In genomic region chr14:72603194-72603521, GRCm38 (mm10) we compare ENCODE assay signal across 8 mouse cellular contexts.
DNase-seq lines count a peak whose midpoint lies in the region; ATAC-seq and TF ChIP-seq lines count a peak whose summit lies in the region.

No protein-coding gene starts in this region.

- DNase-seq in lung, postnatal 10 days: no peak
- DNase-seq in limb, embryonic 11.5 days (ENCODE audit: low spot score): no peak
- DNase-seq in adrenal gland, adult 2 months: no peak
- no peak for DNase-seq in left cerebral cortex, postnatal 14 days (ENCODE audit: low spot score in 2 of 2)
- no peak for DNase-seq in left cerebral cortex, postnatal 25 days (ENCODE audit: low spot score in 2 of 2)

- peak overlapping the region; percentile 83 for H3K27ac ChIP-seq in lung, embryonic 15.5 days
- H3K27ac ChIP-seq in limb, embryonic 11.5 days (replicated peaks; ENCODE audit: low read depth, low read length): peak overlapping the region; percentile 49; the same call in 1 of the 2 replicates
- 0 out of 2 replicates have a peak overlapping the region, but pooled peaks have one; percentile 67 for H3K27ac ChIP-seq in olfactory bulb, adult 2 months (ENCODE audit: insufficient read depth, low read depth, low read length)

- ATAC-seq in lung, embryonic 15.5 days (ENCODE audit: borderline replicate concordance, extremely low read depth, low FRiP score, low TSS enrichment): peak; percentile 46; the same call in 1 of the 2 replicates
- peak; percentile 62 for ATAC-seq in erythroblast, adult 5-6 weeks (replicated peaks; ENCODE audit: low FRiP score, poor library complexity, severe bottlenecking)
- ATAC-seq in limb, embryonic 11.5 days (ENCODE audit: insufficient number of reproducible peaks, low FRiP score, low TSS enrichment, low read depth): peak; percentile 5; the same call in 1 of the 2 replicates

- H3K9ac ChIP-seq in lung, embryonic 15.5 days: peak overlapping the region; percentile 57
- peak overlapping the region; percentile 62 for H3K9ac ChIP-seq in limb, embryonic 11.5 days (ENCODE audit: low read length)

- TF ChIP-seq CTCF in olfactory bulb, adult 2 months (IDR thresholded peaks at IDR 0.05; ENCODE audit: insufficient read depth, low read depth, low read length): no peak

- under 1% methylated on average over 8 of the region's 8 CpGs for WGBS in lung, embryonic 15.5 days
- WGBS in limb, embryonic 11.5 days: 2% methylated on average over 8 of the region's 8 CpGs
- 0% methylated on average over 8 of the region's 8 CpGs for WGBS in olfactory bulb, adult 2 months

- no peak for TF ChIP-seq POLR2A in olfactory bulb, adult 2 months (IDR thresholded peaks at IDR 0.05; ENCODE audit: insufficient read depth, low read depth, low read length)

- no peaks in the 10 kb centered on the region for H3K9me3 ChIP-seq in lung, embryonic 15.5 days
- H3K9me3 ChIP-seq in limb, embryonic 11.5 days (ENCODE audit: control insufficient read depth, low read length): no peaks in the 10 kb centered on the region

- intact Hi-C loops in left cerebral cortex, postnatal 14 days (cut with DNase I): no loop called here
- intact Hi-C loops in left cerebral cortex, postnatal 25 days (cut with DNase I): loop anchor here (2.0 kb wide), 1 partner anchor 106 kb away; no protein-coding TSS in a partner anchor

- no peaks in the 10 kb centered on the region; the same call in 1 of the 2 replicates for H3K36me3 ChIP-seq in lung, embryonic 15.5 days
- no peaks in the 10 kb centered on the region for H3K36me3 ChIP-seq in limb, embryonic 11.5 days (ENCODE audit: control insufficient read depth, insufficient read depth, low read length)

- no peaks in the 10 kb centered on the region for H3K27me3 ChIP-seq in lung, embryonic 15.5 days
- no peaks in the 10 kb centered on the region for H3K27me3 ChIP-seq in limb, embryonic 11.5 days (ENCODE audit: control insufficient read depth, insufficient read depth, low read length)

- H3K4me2 ChIP-seq in lung, embryonic 15.5 days: peak overlapping the region; percentile 54
- peak overlapping the region; percentile 38; the same call in 1 of the 2 replicates for H3K4me2 ChIP-seq in limb, embryonic 11.5 days (ENCODE audit: low read depth, severe bottlenecking)

- peaks cover 12% of the 10 kb centered on the region for H3K4me1 ChIP-seq in lung, embryonic 15.5 days
- H3K4me1 ChIP-seq in limb, embryonic 11.5 days (ENCODE audit: control insufficient read depth, insufficient read depth, low read length): peaks cover 6% of the 10 kb centered on the region; the same call in 1 of the 2 replicates
- H3K4me1 ChIP-seq in olfactory bulb, adult 2 months (ENCODE audit: control insufficient read depth, insufficient read depth, low read length): no peaks in the 10 kb centered on the region

- H3K4me3 ChIP-seq in lung, embryonic 15.5 days: peak overlapping the region; percentile 55
- peak overlapping the region; percentile 41 for H3K4me3 ChIP-seq in limb, embryonic 11.5 days (ENCODE audit: low read depth, low read length)
- peak overlapping the region; percentile 40 for H3K4me3 ChIP-seq in olfactory bulb, adult 2 months (ENCODE audit: insufficient read depth, low read depth, low read length)

Comparison
In these comparisons a context has a peak if more than half of its experiments do, and no peak if none do; other contexts are left out.
1. ATAC-seq: peak in every context shown above with its lines; median percentile 62 in erythroblast, adult 5-6 weeks; 46 in lung, embryonic 15.5 days; 5 in limb, embryonic 11.5 days.